Mouse (Mus musculus) small intestine, adult 2 months (tissue): ENCODE measurements at regions not wholly inside any gene's neighbourhood (a gene's known extent, or its start where the extent isn't known, plus 50 kb on each side); places are given as distances from the start of the nearest gene placed in this dataset.
"Not testable (repeated sequence)": the region's sequence is repeated elsewhere in the genome, so short reads cannot be mapped to it uniquely, and the experiment has no call there.

ENCODE experiments used
- CTCF ChIP-seq: fragments of 200-500 bp; IDR thresholded peaks from 2 replicates; pipeline ENCODE4 v1.5.1; 2012; ENCODE audit warnings: low read depth, mild to moderate bottlenecking, control low read depth, inconsistent platforms, low read length, moderate library complexity, mixed read lengths; ENCODE audit not compliant: insufficient replicate concordance, insufficient read length; ENCODE audit errors: extremely low read depth
- POLR2A ChIP-seq: fragments of 200-500 bp; IDR thresholded peaks from 2 replicates; pipeline ENCODE4 v1.6.1; 2012; ENCODE audit warnings: low read depth, mild to moderate bottlenecking, control low read depth, inconsistent platforms, low read length, moderate library complexity

GRCm38 (mm10) chr1:112486046-112486445, 621.3 kb upstream of the Dsel start:
- not testable (repeated sequence) for TF ChIP-seq CTCF, POLR2A
